Mouse (Mus musculus) ES-E14 (cell line): Measurements from ENCODE around the gene Zfp960. TPM values are rescaled to one million over a fixed set of nuclear protein-coding genes. Genes with fewer than 3 reads are reported as not detected.
"Not testable (repeated sequence)": the region's sequence is repeated elsewhere in the genome, so short reads cannot be mapped to it uniquely, and the experiment has no call there.

Source experiments
- DNase-seq: peaks from one replicate; pipeline ENCODE4 v3.0.0-alpha.2; 2013; ENCODE audit warnings: low read depth, low spot score
- H3K27ac ChIP-seq: 2 replicates; pipeline ENCODE4 v1.5.1; 2012; ENCODE audit warnings: low read depth, mild to moderate bottlenecking, low read length, moderate library complexity, mixed read lengths; ENCODE audit not compliant: poor library complexity, insufficient read depth, severe bottlenecking
- H3K36me3 ChIP-seq: 2 replicates; pipeline ENCODE4 v1.6.1; 2012; ENCODE audit warnings: mild to moderate bottlenecking, low read length, moderate library complexity, mixed read lengths; ENCODE audit not compliant: control insufficient read depth, poor library complexity, insufficient read depth, severe bottlenecking
- H3K4me1 ChIP-seq, 2 experiments: fragments of 150-350 bp in 1 of 2; sonication (generic) in 1 of 2; 2 replicates each; pipeline ENCODE4 v1.6.1; 2012; ENCODE audit warnings: low read length in 2 of 2, mild to moderate bottlenecking in 1 of 2, mixed read lengths in 1 of 2; ENCODE audit not compliant: control insufficient read depth in 2 of 2, insufficient read depth in 2 of 2, poor library complexity in 1 of 2
- H3K4me3 ChIP-seq, 2 experiments: fragments of 150-350 bp in 1 of 2; sonication (generic) in 1 of 2; 2 replicates each; pipeline ENCODE4 v1.5.1; 2012; ENCODE audit warnings: low read length in 2 of 2, low read depth in 1 of 2, mild to moderate bottlenecking in 1 of 2, mixed read lengths in 1 of 2; ENCODE audit not compliant: insufficient read depth in 1 of 2, poor library complexity in 1 of 2, severe bottlenecking in 1 of 2
- H3K9ac ChIP-seq: 2 replicates; pipeline ENCODE4 v1.6.1; 2012; ENCODE audit warnings: low read depth, mild to moderate bottlenecking, low read length, mixed read lengths; ENCODE audit not compliant: poor library complexity, insufficient read depth, severe bottlenecking
- H3K9me3 ChIP-seq: fragments of 150-350 bp; sonication (generic); 2 replicates; pipeline ENCODE4 v1.6.1; 2012; ENCODE audit warnings: low read depth, mild to moderate bottlenecking, low read length; ENCODE audit not compliant: control insufficient read depth, insufficient read depth
- CHD2 ChIP-seq: IDR thresholded peaks from 2 replicates; pipeline ENCODE4 v1.6.1; 2014; ENCODE audit warnings: mild to moderate bottlenecking, low read depth, low read length, inconsistent platforms
- in situ Hi-C, 2 experiments: fragments of 600-800 bp; cut with MboI; formaldehyde crosslinking; loops; one replicate each; pipeline ENCODE4 v1.15.1; 2025; ENCODE audit warnings: low sequenced_read_pairs in 2 of 2, inconsistent platforms in 1 of 2; ENCODE audit not compliant: unreplicated experiment in 2 of 2
- total RNA-seq: library from RNA; depleted of rRNA; stranded (reverse); fragments of 300-350 nt; gene quantifications from 2 replicates; pipeline ENCODE4 v1.2.3, GENCODE M21; 2012; rRNA removed

Zfp960 gene
- 41.3 and 43.0 TPM in 2 replicates for total RNA-seq

GRCm38 (mm10) chr17:17063628-17064494 is at the start of gene Zfp960:
Zfp960 (plus strand) TSS chr17:17064113.
- in situ Hi-C loops, result not testable (repeated sequence)

GRCm38 (mm10) chr17:17018071-17018470 is 45.8 kb upstream of the Zfp960 start:
- in situ Hi-C loops, H3K36me3 ChIP-seq: not testable (repeated sequence)

More at GRCm38 (mm10) chr17:17063628-17064494, at the start of gene Zfp960:
- Histone ChIP-seq H3K27ac (peak within 1 kb of the TSS; percentile 63; the same call in 1 of the 2 replicates), H3K4me3 (peak within 1 kb of the TSS; percentile 80 to 84), H3K9ac (peak within 1 kb of the TSS; percentile 93)
- peak; percentile 93 for TF ChIP-seq CHD2
- not testable (repeated sequence) for H3K4me1 ChIP-seq, H3K36me3 ChIP-seq, H3K9me3 ChIP-seq
- DNase-seq, result peak; percentile 100

DNA sequence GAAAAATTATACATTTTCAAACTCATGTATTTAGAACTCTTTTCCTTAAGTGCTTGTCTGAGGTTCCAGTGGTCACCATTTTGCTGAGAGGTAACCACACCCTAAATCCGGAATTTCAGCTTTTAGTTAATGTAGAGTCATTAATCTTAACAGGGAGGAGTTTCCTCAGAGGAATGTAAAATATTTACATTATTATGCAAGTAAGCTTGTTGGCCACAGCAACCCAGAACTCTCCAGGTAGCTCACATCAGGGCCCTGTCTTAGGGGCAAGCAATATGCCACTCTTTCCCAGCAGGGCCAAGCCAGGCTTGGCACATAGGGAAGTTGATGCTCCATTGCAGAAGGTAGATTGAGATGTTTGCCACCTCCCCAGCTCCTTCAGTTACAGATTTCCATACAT is 4.3 kb upstream of the Zfp960 start:
- H3K4me3 ChIP-seq, DNase-seq, H3K9me3 ChIP-seq, H3K27ac ChIP-seq, H3K9ac ChIP-seq, H3K4me1 ChIP-seq, H3K36me3 ChIP-seq, in situ Hi-C loops: not testable (repeated sequence)

More at GRCm38 (mm10) chr17:17018071-17018470, 45.8 kb upstream of the Zfp960 start:
- DNase-seq, H3K9ac ChIP-seq, H3K9me3 ChIP-seq, H3K27ac ChIP-seq, H3K4me1 ChIP-seq, H3K4me3 ChIP-seq: not testable (repeated sequence)

DNA sequence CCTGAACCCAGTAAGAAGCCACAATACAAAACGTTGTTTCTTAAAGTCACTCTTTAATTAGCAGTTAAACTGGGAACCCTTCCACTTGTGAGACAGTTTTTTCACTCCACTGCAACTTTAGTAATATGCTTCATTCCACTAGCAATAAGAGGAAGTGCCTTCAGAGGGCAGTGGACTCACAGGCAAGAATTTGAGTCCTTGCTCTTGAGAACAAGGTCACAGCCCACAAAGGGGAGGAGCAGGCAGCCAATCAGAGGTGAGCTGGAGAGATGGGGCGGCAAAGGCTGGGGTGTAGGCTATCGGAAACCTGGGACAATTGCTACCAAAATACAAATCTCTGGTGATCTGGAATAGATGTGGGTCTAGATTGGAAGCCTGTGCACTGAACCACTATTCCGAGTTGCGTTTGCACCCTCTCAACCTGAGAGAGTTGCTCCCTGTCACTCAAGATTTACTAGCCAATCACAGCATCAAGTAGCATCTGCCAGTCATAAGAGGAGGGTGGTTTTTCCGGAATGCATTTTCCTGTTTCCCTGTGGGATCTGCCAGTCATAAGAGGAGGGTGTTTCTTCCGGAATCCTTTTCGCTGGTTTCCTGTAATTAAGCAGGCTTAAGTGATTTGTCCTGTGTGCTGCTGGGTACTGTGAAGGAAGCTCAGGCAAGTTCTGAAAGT is 57.1 kb downstream of the Zfp960 start, which contains the start of gene Zfp97:
Gene Zfp97, plus strand, starts transcription at position 586 of the 673 bp plus-strand sequence.
- DNase-seq, H3K4me3 ChIP-seq, H3K27ac ChIP-seq, H3K9me3 ChIP-seq, H3K4me1 ChIP-seq, in situ Hi-C loops, H3K9ac ChIP-seq, H3K36me3 ChIP-seq: not testable (repeated sequence)

Other genes with a start within 250 kb of the Zfp960 start
- 41.8 and 47.3 TPM in 2 replicates for gene Zfp97, start 57.3 kb downstream of the Zfp960 start, total RNA-seq